ENCODE assay signal across 12 mouse cellular contexts in genomic region chr6:42372001-42372400, GRCm38 (mm10). TPM values are rescaled to one million over a fixed set of nuclear protein-coding genes. Genes with fewer than 3 reads are reported as not detected.
DNase-seq lines count a peak whose midpoint lies in the region; ATAC-seq and TF ChIP-seq lines count a peak whose summit lies in the region.
"Had no signal": no experiment of that assay in that cellular context is flagged by ENCODE, and none has a peak within 500 bp of the region (broad histone marks: within the 10 kb centered on the region; RNA-seq: fewer than 3 reads in every experiment).

No protein-coding gene starts in this region.

- no peak overlapping the region for H3K9ac ChIP-seq in forebrain, embryonic 12.5 days
- no peak overlapping the region for H3K9ac ChIP-seq in forebrain, postnatal 0 days
- H3K9ac ChIP-seq in lung, embryonic 15.5 days, result peak overlapping the region; percentile 65
- H3K9ac ChIP-seq in hindbrain, embryonic 13.5 days, result no peak overlapping the region

- no peak overlapping the region for H3K27ac ChIP-seq in forebrain, embryonic 12.5 days
- no peak overlapping the region for H3K27ac ChIP-seq in forebrain, postnatal 0 days (ENCODE audit: low read depth, low read length)
- peak overlapping the region; percentile 79 for H3K27ac ChIP-seq in lung, embryonic 15.5 days
- no peak overlapping the region for H3K27ac ChIP-seq in hindbrain, embryonic 13.5 days

- WGBS in forebrain, embryonic 12.5 days, result 5% methylated on average over 3 of the region's 3 CpGs
- WGBS in forebrain, postnatal 0 days, result 11% methylated on average over 3 of the region's 3 CpGs
- WGBS in lung, embryonic 15.5 days, result 23% methylated on average over 3 of the region's 3 CpGs
- 5% methylated on average over 3 of the region's 3 CpGs for WGBS in hindbrain, embryonic 13.5 days

- peaks cover 17% of the 10 kb centered on the region for H3K4me1 ChIP-seq in forebrain, embryonic 12.5 days
- 0 out of 2 replicates have a peak, but pooled peaks cover 7% of the 10 kb centered on the region for H3K4me1 ChIP-seq in forebrain, postnatal 0 days (ENCODE audit: insufficient read depth)
- peaks cover 44% of the 10 kb centered on the region for H3K4me1 ChIP-seq in lung, embryonic 15.5 days
- peaks cover 15% of the 10 kb centered on the region for H3K4me1 ChIP-seq in hindbrain, embryonic 13.5 days (replicated peaks)

- DNase-seq in forebrain, postnatal 0 days, result no peak
- no peak for DNase-seq in lung, postnatal 14 days
- DNase-seq in urinary bladder, postnatal 25 days (ENCODE audit: low spot score), result no peak
- DNase-seq in ovary, postnatal 36 days (ENCODE audit: low spot score), result no peak
- DNase-seq: B cell, adult 2 months; cerebellum, adult 18-20 months had no signal

- peaks cover 28% of the 10 kb centered on the region for H3K27me3 ChIP-seq in forebrain, embryonic 12.5 days
- H3K27me3 ChIP-seq in forebrain, postnatal 0 days (ENCODE audit: insufficient read depth, low read length), result no peaks in the 10 kb centered on the region
- no peaks in the 10 kb centered on the region for H3K27me3 ChIP-seq in lung, embryonic 15.5 days
- H3K27me3 ChIP-seq in hindbrain, embryonic 13.5 days, result peaks cover 16% of the 10 kb centered on the region
- H3K27me3 ChIP-seq: megakaryocyte, embryonic 14.5 days had no signal

- no peak overlapping the region for H3K4me2 ChIP-seq in forebrain, embryonic 12.5 days
- H3K4me2 ChIP-seq in forebrain, postnatal 0 days (ENCODE audit: low read depth), result no peak overlapping the region
- H3K4me2 ChIP-seq in lung, embryonic 15.5 days, result peak overlapping the region; percentile 87
- no peak overlapping the region for H3K4me2 ChIP-seq in hindbrain, embryonic 13.5 days

- no peak overlapping the region for H3K4me3 ChIP-seq in forebrain, embryonic 12.5 days (replicated peaks)
- H3K4me3 ChIP-seq in forebrain, postnatal 0 days (ENCODE audit: low read depth, low read length), result no peak overlapping the region
- peak overlapping the region; percentile 55 for H3K4me3 ChIP-seq in lung, embryonic 15.5 days
- H3K4me3 ChIP-seq in hindbrain, embryonic 13.5 days, result no peak overlapping the region

- no peaks in the 10 kb centered on the region for H3K36me3 ChIP-seq in forebrain, embryonic 12.5 days (replicated peaks)
- H3K36me3 ChIP-seq in forebrain, postnatal 0 days (ENCODE audit: insufficient read depth), result no peaks in the 10 kb centered on the region
- no peaks in the 10 kb centered on the region for H3K36me3 ChIP-seq in lung, embryonic 15.5 days
- no peaks in the 10 kb centered on the region for H3K36me3 ChIP-seq in hindbrain, embryonic 13.5 days

- no peak for TF ChIP-seq CTCF in forebrain, postnatal 0 days (IDR thresholded peaks at IDR 0.05; ENCODE audit: low read depth)

- H3K9me3 ChIP-seq in forebrain, embryonic 12.5 days, result no peaks in the 10 kb centered on the region
- H3K9me3 ChIP-seq in forebrain, postnatal 0 days (ENCODE audit: low read length), result no peaks in the 10 kb centered on the region
- H3K9me3 ChIP-seq in lung, embryonic 15.5 days, result no peaks in the 10 kb centered on the region
- H3K9me3 ChIP-seq in hindbrain, embryonic 13.5 days, result no peaks in the 10 kb centered on the region
- H3K9me3 ChIP-seq: megakaryocyte, embryonic 14.5 days had no signal

- 0 out of 2 replicates have a peak, but pooled peaks have one; percentile 15 for ATAC-seq in forebrain, embryonic 12.5 days (ENCODE audit: low FRiP score)
- no peak for ATAC-seq in forebrain, postnatal 0 days
- ATAC-seq in lung, embryonic 15.5 days (ENCODE audit: borderline replicate concordance, extremely low read depth, low FRiP score, low TSS enrichment), result no peak
- ATAC-seq in hindbrain, embryonic 13.5 days (ENCODE audit: low FRiP score), result 0 out of 2 replicates have a peak, but pooled peaks have one; percentile 18
- ATAC-seq in monocyte, adult 5-6 weeks (replicated peaks; ENCODE audit: insufficient number of reproducible peaks, low FRiP score, low TSS enrichment, poor library complexity, severe bottlenecking), result 0 out of 2 replicates have a peak, but pooled peaks have one; percentile 8

RNA-seq across cellular contexts. Expression of gene Epha1, which starts 1.1 kb away (rescaled TPM):
- polyA plus RNA-seq in forebrain, embryonic 12.5 days (2016; fragmentation: Nextera tagmentation; extraction: Ambion mirVana), result 0.69 and 1.4 TPM in 2 replicates
- total RNA-seq in forebrain, postnatal 0 days (2014; rRNA removed), result 0.62 and 0.86 TPM in 2 replicates
- polyA plus RNA-seq in forebrain, postnatal 0 days (2015; fragmentation: Nextera tagmentation; extraction: Ambion mirVana), result 0.20 and 0.67 TPM in 2 replicates
- 14.2 and 16.9 TPM in 2 replicates for polyA plus RNA-seq in lung, embryonic 15.5 days (2015; fragmentation: Nextera tagmentation; extraction: Ambion mirVana)
- polyA plus RNA-seq in hindbrain, embryonic 13.5 days (2015; fragmentation: Nextera tagmentation; extraction: Ambion mirVana), result 0.31 and 0.68 TPM in 2 replicates
- total RNA-seq in monocyte, adult 5-6 weeks (2017), result 0.29 to 0.43 TPM in 2 of 3 replicates, not detected in the other

RNA-seq across cellular contexts. Expression of gene Zyx, which starts 22.6 kb away (rescaled TPM):
- 66.6 and 71.1 TPM in 2 replicates for polyA plus RNA-seq in forebrain, embryonic 12.5 days (2016; fragmentation: Nextera tagmentation; extraction: Ambion mirVana)
- total RNA-seq in forebrain, postnatal 0 days (2014; rRNA removed), result 30.5 and 35.6 TPM in 2 replicates
- 43.5 and 51.6 TPM in 2 replicates for polyA plus RNA-seq in forebrain, postnatal 0 days (2015; fragmentation: Nextera tagmentation; extraction: Ambion mirVana)
- 161 and 167 TPM in 2 replicates for polyA plus RNA-seq in lung, embryonic 15.5 days (2015; fragmentation: Nextera tagmentation; extraction: Ambion mirVana)
- 47.5 and 50.1 TPM in 2 replicates for polyA plus RNA-seq in hindbrain, embryonic 13.5 days (2015; fragmentation: Nextera tagmentation; extraction: Ambion mirVana)
- total RNA-seq in monocyte, adult 5-6 weeks (2017), result 102 to 184 TPM (median 117 TPM) in 3 replicates

RNA-seq across cellular contexts. Expression of gene Tas2r143, which starts 28.0 kb away (rescaled TPM):
- not detected in 2 replicates for polyA plus RNA-seq in forebrain, embryonic 12.5 days (2016; fragmentation: Nextera tagmentation; extraction: Ambion mirVana)
- total RNA-seq in forebrain, postnatal 0 days (2014; rRNA removed), result not detected in 2 replicates
- polyA plus RNA-seq in forebrain, postnatal 0 days (2015; fragmentation: Nextera tagmentation; extraction: Ambion mirVana), result not detected in 2 replicates
- not detected in 2 replicates for polyA plus RNA-seq in lung, embryonic 15.5 days (2015; fragmentation: Nextera tagmentation; extraction: Ambion mirVana)
- polyA plus RNA-seq in hindbrain, embryonic 13.5 days (2015; fragmentation: Nextera tagmentation; extraction: Ambion mirVana), result not detected in 2 replicates
- total RNA-seq in monocyte, adult 5-6 weeks (2017), result 2.9 to 4.2 TPM in 2 of 3 replicates, not detected in the other

RNA-seq across cellular contexts. Expression of gene Tas2r135, which starts 33.2 kb away (rescaled TPM):
- not detected in 2 replicates for polyA plus RNA-seq in forebrain, embryonic 12.5 days (2016; fragmentation: Nextera tagmentation; extraction: Ambion mirVana)
- total RNA-seq in forebrain, postnatal 0 days (2014; rRNA removed), result 0.77 TPM in 1 of 2 replicates, not detected in the other
- polyA plus RNA-seq in forebrain, postnatal 0 days (2015; fragmentation: Nextera tagmentation; extraction: Ambion mirVana), result not detected in 2 replicates
- polyA plus RNA-seq in lung, embryonic 15.5 days (2015; fragmentation: Nextera tagmentation; extraction: Ambion mirVana), result not detected in 2 replicates
- not detected in 2 replicates for polyA plus RNA-seq in hindbrain, embryonic 13.5 days (2015; fragmentation: Nextera tagmentation; extraction: Ambion mirVana)
- 1.6 TPM in 1 of 3 replicates, not detected in the others for total RNA-seq in monocyte, adult 5-6 weeks (2017)
- polyA plus RNA-seq: large intestine, adult 2 months had no signal

RNA-seq across cellular contexts. Expression of gene Fam131b, which starts 47.6 kb away (rescaled TPM):
- polyA plus RNA-seq in forebrain, embryonic 12.5 days (2016; fragmentation: Nextera tagmentation; extraction: Ambion mirVana), result 3.6 and 4.7 TPM in 2 replicates
- total RNA-seq in forebrain, postnatal 0 days (2014; rRNA removed), result 59.2 and 72.2 TPM in 2 replicates
- polyA plus RNA-seq in forebrain, postnatal 0 days (2015; fragmentation: Nextera tagmentation; extraction: Ambion mirVana), result 5.3 and 5.6 TPM in 2 replicates
- polyA plus RNA-seq in lung, embryonic 15.5 days (2015; fragmentation: Nextera tagmentation; extraction: Ambion mirVana), result 0.06 and 0.14 TPM in 2 replicates
- 5.8 and 6.7 TPM in 2 replicates for polyA plus RNA-seq in hindbrain, embryonic 13.5 days (2015; fragmentation: Nextera tagmentation; extraction: Ambion mirVana)
- total RNA-seq in monocyte, adult 5-6 weeks (2017), result 0.10 to 0.32 TPM in 2 of 3 replicates, not detected in the other

Comparison
In these comparisons a context has a peak if more than half of its experiments do, and no peak if none do; other contexts are left out.
1. ATAC-seq: peak in forebrain, embryonic 12.5 days (single experiment), hindbrain, embryonic 13.5 days (single experiment) and monocyte, adult 5-6 weeks (single experiment); none in forebrain, postnatal 0 days (single experiment) and lung, embryonic 15.5 days (single experiment).